Mouse (Mus musculus) v-Abl transformed pro-B cells (cell line): ENCODE measurements around the gene Dyrk1a.
"Not testable (repeated sequence)": the region's sequence is repeated elsewhere in the genome, so short reads cannot be mapped to it uniquely, and the experiment has no call there.

Source experiments
- in situ Hi-C, 2 experiments: fragments of 400-800 bp; cut with MboI; formaldehyde crosslinking; loops; one replicate each; pipeline ENCODE4 v1.15.1; 2025; ENCODE audit not compliant: unreplicated experiment in 2 of 2

Gene Dyrk1a

DNA sequence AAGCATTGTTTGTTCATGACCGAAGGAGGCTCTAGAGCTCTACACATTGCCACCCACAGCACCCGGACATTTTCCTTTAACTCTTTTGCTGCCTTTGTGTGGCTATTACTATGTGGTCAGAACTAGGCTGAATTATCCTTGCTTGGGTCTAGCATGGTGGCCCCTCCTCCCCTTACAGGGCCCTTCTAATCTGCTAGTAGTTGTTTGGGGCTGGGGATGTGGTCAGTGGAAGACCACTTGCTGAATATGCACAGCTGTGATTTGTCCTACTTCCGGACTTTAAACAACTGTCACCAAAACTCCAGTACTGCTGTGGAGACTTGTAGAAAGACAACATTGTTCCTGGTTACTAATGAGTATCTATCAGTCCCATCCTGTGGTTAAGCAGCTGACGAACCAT is 114.2 kb downstream of the Dyrk1a start:
- in situ Hi-C loops = no loop called here

DNA sequence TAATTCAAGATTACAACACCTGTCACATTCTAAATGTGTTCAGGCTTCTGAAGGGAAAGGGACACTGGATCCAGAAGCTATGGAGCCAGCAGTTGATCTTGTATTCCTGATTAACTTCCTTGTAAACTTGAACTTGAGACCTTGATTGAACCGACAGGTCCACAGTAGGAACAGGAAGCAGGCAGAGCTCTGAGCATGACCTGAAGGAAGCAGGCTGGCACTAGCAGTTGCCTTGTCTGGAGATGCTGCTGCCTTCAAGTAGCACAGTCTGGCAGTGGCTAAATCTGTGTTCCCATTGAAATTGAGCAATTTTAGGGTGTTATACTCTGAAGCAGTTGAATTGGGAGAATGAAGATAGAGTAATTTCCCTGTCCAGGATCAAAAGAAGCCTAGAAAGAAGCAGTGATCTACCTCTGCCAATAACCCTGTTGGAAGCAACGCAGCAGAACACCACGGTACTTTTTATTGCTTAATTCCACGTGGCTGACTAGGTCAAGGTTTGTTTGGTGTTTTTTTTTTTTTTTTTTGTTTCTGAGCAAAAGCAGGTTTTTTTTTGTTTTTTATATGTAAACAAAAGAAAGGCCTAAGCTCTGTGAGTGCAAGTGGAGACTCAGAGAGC is 124.0 kb downstream of the Dyrk1a start:
- in situ Hi-C loops = no loop called here

DNA sequence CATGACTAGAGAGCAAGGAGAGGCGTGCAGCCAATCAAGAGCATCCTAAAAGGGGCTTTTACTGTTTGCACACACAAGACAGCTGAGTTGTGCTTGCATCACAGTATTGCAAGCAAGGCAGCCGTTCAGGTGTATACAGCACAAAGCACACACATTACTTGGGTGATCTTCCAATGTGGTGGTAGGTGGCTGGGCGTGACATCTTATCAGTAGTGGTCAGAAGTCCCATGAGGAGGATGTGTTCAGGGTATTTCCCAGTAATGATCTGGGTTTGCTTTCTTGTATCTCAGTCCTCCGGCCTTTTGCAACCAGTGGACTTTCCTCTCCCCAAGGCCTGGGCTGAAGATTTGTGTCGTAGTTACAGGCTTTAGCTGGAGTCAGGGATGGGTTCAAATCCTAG is 127.7 kb downstream of the Dyrk1a start:
- in situ Hi-C loops = no loop called here

DNA sequence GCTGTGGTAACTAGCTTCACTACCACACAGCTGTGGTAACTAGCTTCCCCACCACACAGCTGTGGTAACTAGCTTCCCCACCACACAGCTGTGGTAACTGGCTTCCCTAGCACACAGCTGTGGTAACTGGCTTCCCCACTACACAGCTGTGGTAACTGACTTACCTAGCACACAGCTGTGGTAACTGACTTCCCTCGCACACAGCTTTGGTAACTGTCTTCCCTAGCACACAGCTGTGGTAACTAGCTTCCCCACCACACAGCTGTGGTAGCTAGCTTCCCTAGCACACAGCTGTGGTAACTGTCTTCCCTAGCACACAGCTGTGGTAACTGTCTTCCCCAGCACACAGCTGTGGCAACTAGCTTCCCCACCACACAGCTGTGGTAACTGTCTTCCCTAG is 128.4 kb downstream of the Dyrk1a start:
- in situ Hi-C loops = not testable (repeated sequence)

DNA sequence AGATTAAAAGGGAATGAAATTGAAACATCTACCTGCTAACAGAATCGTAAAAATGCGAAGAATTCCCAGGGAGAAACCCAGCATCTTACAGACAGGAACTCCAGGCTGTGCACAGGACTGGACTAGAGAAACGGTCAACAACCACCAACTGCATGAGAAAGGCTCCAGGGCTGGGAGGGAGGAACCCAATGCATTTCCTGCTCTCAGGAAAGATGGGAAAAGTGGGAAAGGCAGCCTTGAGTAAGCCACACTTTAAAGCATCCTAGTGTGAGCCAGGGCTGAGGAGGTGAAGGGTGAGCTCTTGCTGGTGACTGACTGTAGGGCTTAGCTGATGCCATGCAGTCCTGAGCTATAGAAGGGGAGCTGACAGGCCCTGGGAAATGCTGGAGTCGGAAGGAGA is 131.3 kb downstream of the Dyrk1a start:
- in situ Hi-C loops = no loop called here

DNA sequence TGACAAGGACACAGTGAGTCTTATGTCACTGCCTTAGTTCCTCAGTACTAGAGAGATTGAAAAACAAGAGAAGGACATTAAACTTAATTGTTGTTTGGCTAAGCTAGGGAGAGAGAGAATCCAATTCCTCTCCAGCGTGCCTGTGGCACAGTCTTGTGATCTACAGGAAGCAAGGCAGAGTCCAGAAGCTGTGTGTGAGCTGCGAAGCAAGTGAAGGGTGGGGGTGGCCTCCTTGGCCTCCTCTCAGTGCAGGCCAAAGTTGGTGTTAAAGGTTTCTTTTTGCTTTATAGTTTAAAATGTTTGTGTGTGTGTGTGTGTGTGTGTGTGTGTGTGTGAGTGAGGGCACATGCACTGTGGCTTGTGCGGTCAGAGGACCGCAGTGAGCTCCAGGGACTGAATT is 132.2 kb downstream of the Dyrk1a start:
- in situ Hi-C loops = no loop called here

DNA sequence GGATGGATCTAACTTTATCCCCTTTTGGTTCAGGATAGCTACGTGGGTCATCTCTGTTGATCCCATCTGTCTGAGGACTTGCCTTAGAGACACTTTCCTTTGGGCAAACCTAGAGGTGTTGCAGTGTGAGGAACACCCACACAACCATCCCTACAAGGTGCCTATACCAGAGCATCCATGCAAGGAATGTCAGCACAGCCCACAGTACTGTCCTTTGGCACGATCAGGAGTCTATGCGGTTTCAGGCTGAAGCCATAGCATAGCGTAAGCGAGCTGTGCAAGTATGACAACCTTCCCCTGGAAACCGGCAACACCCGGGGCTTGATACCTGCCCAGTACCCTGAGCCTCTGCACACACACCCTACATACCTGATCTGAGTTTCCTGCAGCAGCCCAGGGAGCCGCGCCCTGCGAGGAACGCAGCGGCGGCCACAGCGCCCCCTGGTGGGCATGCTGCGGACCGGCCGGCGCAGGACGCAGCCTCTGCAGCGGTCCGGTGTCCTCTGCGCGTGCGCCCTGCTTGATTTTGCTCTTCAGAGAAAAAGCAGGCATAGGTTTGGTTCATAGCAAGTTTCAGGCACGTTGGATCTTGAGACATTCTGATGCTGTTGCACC is 143.8 kb downstream of the Dyrk1a start:
- in situ Hi-C loops = no loop called here

DNA sequence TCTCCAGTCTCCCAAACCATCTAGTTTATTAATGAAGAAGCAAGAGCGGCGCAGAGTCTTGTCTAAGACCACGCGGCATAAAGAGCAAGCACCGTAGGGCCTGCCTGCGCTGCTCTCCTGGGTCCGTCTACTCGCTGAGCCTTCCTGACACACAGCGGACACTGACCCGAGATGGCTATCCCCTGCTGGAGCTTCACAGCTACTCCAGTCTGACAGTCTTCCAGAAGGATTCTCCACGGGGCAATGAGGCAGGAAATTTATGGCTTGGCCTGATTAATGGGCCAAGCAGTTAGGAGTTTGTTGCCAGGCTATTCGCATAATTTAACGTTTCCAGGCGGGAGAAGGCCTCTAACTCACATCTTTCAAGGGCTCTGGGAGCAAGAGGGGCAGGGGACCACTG is 144.7 kb downstream of the Dyrk1a start:
- in situ Hi-C loops = no loop called here

DNA sequence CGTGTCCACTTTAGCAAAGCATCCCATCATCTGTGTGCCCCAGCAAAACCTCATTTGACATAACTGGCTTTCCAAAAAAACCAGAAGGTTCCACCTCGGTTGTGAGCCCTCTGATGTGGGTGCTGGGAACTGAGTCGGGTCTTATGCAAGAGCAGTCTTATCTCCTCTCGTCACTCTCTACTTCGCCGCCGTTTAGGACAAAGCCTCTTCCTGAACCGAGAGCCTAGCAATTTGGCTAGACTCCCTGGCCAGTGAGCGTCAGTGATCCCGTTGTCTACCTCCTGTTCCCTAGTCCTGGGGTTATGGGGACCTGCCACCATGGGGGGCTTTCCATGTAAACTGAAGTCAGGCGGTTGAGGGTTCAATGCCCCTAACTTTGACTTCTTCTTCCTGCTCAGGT is 147.2 kb downstream of the Dyrk1a start:
- in situ Hi-C loops = no loop called here

DNA sequence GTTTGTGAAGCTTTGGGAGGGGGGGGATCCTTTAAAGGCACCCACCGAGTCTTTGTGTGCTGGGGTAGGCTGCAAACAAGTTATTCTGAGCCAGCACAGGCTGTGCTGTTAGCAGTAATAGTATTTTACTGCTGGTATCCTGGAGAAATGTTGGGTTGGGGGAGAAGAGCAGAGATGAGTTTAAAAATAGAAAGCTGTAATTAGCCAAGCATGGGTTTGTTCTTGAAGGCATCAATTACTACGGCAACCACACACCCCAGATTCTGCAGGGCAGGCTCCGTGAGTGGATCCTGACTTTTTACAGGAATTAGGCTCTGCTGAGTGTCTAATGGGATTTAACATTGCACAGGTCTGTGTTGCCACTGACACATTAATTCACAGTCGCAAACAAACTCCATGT is 149.1 kb downstream of the Dyrk1a start:
- in situ Hi-C loops = no loop called here

DNA sequence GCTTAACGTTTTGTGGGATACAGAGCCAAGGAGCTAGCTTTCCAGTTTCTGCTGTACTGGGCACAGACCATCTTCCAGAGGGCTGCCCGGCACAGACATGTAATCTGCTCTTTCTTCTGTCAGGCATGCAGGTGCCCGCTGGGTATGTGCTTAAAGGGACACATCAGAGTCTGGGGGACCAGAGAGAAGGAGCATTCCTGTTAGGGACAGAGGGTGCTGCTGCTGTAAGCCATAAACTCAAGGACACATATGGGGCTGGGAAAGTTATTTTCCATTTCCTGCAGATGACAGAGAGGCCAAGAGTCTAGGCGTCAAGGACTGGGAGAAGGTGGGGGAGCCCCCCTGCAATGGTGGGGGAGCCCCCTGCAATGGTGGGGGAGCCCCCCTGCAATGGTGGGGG is 149.7 kb downstream of the Dyrk1a start:
- in situ Hi-C loops = no loop called here

DNA sequence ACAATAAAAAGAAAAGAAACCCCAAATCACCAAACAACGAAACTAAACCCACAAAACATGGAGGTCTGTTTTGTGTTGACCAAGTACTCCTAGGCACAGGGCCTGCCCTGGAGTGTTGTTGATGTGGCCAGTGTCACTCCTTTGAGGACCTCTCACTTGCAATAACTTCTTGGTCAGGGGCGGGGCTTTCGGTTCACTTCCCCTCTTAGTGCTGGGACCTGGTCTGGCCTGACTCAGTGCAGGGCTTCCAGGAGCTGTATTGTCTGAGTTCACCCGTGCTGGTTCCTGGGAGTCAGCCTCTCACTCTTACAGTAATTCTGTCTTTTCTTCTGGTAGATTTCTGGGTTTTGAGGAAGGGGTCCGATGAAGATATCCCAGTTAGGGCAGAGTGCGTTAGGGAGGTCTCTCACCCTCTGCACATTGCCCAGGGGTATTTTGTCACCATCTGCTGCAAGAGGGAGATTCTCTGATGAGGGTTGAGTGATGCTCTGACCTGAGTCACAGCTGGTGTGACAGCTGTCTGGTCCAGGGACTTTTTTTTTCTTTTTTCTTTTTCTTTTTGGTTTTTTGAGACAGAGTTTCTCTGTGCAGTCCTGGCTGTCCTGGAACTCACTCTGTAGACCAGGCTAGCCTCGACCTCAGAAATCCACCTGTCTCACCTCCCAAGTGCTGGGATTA is 150.8 kb downstream of the Dyrk1a start:
- in situ Hi-C loops = no loop called here

DNA sequence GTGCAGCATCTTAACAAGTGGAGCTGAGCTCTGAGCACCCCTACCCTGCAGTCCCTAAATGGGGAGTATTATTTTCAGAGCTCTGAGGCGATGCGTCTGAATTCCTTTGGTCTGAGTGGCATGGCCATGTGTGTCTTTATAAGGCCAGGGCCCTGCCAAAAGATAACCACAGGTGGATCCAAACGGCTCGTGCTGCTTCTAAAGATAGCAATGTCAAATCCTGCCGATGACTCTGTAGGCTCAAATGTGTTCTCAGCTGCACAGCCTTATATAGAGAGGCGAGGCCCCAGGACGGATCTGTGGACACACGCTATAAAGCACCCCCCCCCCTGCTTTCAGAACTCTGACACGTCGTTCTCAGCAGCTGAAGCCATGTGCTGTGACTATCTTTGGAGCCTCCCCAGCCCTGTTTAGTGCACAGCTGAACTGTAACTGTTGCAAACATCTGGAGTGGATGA is 151.8 kb downstream of the Dyrk1a start:
- in situ Hi-C loops = no loop called here

DNA sequence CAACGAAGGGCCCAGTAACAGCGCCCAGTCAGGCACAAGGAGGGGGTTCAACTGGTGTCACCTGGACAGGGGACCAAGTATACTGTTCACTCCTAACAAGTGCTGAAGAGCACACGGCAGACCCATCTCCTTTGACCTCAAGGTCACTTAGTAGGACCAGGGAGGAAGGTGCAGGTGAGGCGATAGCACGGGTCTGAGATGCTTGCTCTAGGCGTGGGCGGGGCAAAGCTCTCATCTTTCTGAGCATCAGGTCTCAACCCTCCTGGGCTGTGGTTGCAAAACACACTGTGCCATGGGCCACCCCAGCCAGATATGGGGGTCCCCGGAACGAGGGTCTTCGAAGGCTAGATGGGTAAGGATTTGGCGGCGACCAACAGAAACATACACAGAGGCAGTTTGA is 153.1 kb downstream of the Dyrk1a start:
- in situ Hi-C loops = no loop called here

DNA sequence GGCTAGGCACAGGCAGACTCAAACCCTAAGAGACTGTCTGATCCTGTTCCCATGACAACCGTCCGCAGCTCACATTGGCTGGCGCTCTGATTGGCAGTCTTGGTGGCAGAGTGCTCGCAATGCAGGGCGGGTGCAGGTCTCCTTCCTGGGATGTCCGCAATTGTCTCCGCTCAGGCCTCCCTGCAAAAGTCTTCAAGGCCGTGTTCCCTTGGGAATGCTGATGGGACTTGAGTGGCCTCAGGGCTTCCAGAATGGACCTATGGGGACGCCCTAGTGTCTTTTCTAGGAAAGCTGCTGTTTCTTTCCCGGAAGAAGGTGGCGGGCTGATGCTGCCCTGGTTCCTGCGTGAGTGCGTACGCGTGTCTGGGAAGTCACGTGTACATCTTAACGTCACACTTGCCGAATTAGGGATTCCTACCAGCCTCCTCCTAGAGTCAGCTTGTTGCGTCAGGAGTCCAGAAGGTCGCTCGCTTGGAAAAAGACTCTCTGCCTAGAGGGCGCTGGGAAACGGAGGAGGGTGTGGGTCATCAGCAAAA is 154.3 kb downstream of the Dyrk1a start:
- in situ Hi-C loops = no loop called here

DNA sequence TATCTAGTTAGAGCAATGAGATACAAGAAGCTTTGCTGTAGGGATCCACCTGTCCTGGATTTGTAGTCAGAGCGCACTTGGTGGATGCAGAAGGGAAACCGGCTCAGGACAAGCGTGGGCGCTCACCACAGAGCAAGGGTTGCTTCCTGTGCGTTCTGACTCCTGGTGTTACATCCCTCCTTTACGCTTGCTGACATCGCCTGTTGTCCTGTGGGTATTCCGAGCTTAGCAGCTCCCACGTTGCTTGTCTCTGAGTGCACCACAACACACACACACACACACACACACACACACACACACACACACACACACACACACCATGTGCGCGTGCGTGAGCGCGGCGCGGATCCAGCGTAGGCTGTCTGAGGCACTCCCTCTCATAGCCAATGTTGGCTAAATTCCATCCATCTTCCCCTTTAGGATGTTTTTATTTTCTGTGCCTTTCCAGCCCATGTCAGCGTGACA is 155.0 kb downstream of the Dyrk1a start:
- in situ Hi-C loops = no loop called here

DNA sequence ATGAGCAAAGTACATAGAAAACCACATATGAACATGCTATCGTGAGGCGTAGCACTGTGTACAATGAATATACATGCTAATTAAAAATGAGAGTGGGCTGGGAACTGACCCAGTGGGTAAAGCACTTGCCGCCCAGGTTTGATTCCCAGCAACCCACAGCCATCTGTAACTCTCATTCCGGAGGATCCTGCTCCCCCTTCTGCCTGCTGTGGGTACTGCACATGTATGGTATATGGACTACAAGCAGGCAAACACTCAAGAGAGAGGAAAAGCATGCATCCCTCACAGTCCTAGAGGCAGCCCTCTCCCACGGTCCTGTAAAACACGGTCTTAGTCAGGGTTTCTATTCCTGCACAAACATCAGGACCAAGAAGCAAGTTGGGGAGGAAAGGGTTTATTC is 159.4 kb downstream of the Dyrk1a start:
- in situ Hi-C loops = no loop called here

DNA sequence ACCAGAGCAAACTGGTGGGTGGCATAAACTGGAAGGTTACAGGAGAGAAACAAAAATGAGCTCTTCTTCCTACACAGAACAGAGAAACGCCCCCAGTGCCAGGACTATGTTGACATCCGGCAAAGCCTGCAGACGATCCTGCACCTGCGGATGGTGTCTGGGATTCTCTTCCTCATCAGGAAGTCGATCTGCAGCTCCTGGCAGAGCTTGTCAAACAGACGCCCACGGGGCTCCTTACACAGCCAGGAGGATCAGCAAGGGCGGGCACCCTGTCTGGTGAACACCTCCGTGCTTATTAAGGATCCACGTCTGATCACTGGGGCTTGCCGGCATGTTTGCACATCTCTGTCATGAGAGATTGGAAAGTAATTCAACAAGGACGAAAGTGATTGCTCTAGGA is 161.2 kb downstream of the Dyrk1a start:
- in situ Hi-C loops = no loop called here

DNA sequence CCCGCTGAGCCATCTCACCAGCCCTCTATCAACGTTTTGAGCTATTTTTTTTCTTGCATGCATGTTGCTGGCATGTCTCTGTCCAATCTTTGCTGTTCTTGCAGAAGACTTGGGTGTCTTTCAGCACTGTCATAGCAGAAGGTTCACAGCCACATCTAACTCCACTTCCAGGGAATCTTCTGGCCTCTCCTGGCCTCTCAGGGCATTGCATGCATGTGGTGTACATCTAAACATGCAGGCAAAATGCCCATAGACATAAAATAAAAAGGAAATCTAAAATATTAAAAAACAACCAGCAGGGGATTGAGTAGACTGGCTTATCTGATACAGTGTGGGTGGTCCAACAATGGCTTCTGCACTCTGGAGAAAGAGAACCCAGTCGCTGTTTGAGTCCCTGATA is 165.7 kb downstream of the Dyrk1a start:
- in situ Hi-C loops = no loop called here

DNA sequence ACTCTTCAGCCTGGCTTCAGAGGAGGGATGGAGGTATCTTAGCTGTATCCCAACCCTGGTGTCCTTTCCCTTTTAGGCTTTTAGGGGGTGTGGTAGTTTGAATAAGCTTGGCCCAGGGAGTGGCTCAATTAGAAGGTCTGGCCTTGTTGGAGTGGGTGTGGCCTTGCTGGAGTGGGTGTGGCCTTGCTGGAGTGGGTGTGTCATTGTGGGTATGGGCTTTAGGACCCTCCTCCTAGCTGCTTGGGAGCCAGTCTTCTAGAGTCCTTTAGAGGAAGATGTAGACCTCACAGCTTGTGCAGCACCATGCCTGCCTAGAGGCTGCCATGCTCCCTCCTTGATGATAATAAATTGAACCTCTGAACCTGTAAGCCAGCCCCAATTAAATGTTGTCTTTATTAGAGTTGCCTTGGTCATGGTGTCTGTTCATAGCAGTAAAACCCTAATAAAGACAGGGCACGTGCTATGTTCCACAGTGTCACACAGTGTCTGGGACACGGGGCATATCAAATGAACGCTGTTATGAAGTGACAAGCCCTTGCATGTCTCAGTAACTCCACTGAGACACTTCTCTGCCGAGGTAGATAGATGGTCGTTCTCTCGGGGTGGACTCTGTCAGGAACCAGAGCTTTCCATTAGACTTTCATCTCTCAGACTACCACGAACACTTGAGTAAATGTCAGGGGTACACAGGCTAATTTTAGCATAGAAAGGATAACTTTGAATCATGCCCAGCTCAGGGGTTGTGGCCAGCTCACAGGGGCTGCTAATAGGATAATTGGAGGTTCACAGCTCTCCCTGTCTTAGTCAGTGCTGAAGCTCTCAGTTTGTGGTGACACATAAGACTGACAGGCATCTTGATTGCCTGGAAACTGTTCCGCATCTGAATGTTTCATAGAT is 166.9 kb downstream of the Dyrk1a start:
- in situ Hi-C loops = no loop called here

DNA sequence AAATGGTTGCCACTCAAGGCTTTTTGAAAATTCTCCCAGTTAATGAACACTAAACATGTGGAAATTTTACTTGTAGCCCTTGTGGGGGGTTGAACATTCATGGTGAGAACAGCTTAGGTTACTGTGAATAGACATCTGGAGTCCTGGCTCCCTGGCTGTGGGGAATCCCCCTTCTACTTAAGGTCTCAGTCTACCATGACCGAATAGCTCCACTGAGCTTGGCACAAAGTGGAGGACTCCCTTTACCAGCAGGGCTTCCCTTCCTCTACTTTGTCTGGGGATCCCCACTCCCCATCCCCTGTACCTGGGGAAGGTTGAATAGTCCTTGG is 167.5 kb downstream of the Dyrk1a start:
- in situ Hi-C loops = no loop called here
